Mouse (Mus musculus) heart, embryonic 11.5 days (tissue): Measurements from ENCODE around the gene Nfkbie. TPM values are rescaled to one million over a fixed set of nuclear protein-coding genes. Genes with fewer than 3 reads are reported as not detected.

Experiments
- ATAC-seq: fragments of 200-750 bp; cut with Nextera tagmentation; replicated peaks from 2 replicates; pipeline ENCODE4 v1.8.0; 2017; ENCODE audit warnings: moderate library complexity; ENCODE audit not compliant: insufficient number of reproducible peaks, low FRiP score, low TSS enrichment
- H3K27ac ChIP-seq: fragments of 300-500 bp; sonication (generic); 2 replicates; pipeline ENCODE4 v1.5.1; 2014; ENCODE audit warnings: mild to moderate bottlenecking, low read depth, low read length
- H3K27me3 ChIP-seq: fragments of 300-500 bp; sonication (generic); 2 replicates; pipeline ENCODE4 v1.6.1; 2014; ENCODE audit warnings: mild to moderate bottlenecking, low read length, mixed read lengths; ENCODE audit not compliant: control insufficient read depth, insufficient read depth
- H3K36me3 ChIP-seq: fragments of 300-500 bp; sonication (generic); 2 replicates; pipeline ENCODE4 v1.6.1; 2014; ENCODE audit warnings: mild to moderate bottlenecking, low read length, moderate library complexity, mixed read lengths; ENCODE audit not compliant: control insufficient read depth, insufficient read depth
- H3K4me1 ChIP-seq: fragments of 300-500 bp; sonication (generic); 2 replicates; pipeline ENCODE4 v1.6.1; 2014; ENCODE audit warnings: low read length; ENCODE audit not compliant: control insufficient read depth, insufficient read depth
- H3K4me2 ChIP-seq: fragments of 300-500 bp; sonication (generic); 2 replicates; pipeline ENCODE4 v1.6.1; 2014; ENCODE audit warnings: mild to moderate bottlenecking, moderate library complexity
- H3K4me3 ChIP-seq: fragments of 300-500 bp; sonication (generic); 2 replicates; pipeline ENCODE4 v1.5.1; 2014; ENCODE audit warnings: low read depth, low read length
- H3K9ac ChIP-seq: fragments of 300-500 bp; sonication (generic); 2 replicates; pipeline ENCODE4 v1.6.1; 2014; ENCODE audit warnings: mild to moderate bottlenecking, low read depth, low read length, moderate library complexity
- H3K9me3 ChIP-seq: fragments of 300-500 bp; sonication (generic); replicated peaks from 2 replicates; pipeline ENCODE4 v1.6.1; 2016; ENCODE audit warnings: low read length; ENCODE audit not compliant: control insufficient read depth
- WGBS: fragments of 180-500 bp; shearing (Covaris S2); extraction: QIAGEN DNeasy Blood & Tissue Kit; methylation state at CpG from one replicate; pipeline ENCODE4 v1.1.7; 2014; ENCODE audit not compliant: insufficient replicate concordance; 5-methylcytosine and 5-hydroxymethylcytosine counted together
- polyA plus RNA-seq: library from polyadenylated mRNA; unstranded; fragments of >200 nt; fragmentation: Nextera tagmentation; extraction: Ambion mirVana; gene quantifications from 2 replicates; pipeline ENCODE4 v1.2.1, GENCODE M21; 2014

Gene Nfkbie
- polyA plus RNA-seq, 1 experiment from 2014 or later, result 2.4 TPM

DNA sequence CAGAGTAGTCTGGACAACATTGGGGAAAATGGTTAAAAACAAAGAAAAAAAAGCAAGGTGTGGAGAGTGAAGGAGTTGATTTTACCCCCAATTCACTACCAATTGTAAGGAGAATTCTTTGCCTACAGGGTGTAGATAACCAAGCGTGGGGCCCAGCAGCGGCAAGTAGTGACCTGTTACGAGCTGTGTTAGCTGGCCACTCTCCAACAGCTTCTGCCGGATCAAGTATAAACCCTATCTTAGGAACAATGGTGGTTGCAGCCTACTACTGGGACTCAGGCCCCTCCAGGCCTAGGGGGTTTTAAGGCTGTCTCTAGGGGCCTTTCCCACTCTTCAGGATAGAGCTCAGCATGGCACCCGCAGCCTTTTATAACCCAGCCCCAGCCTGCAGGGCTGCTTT, 22.7 kb downstream of the Nfkbie start:
- Histone ChIP-seq H3K27ac (peak overlapping the region; percentile 12; the same call in 1 of the 2 replicates), H3K36me3 (no peaks in the 10 kb centered on the region), H3K4me2 (no peak overlapping the region), H3K4me3 (no peak overlapping the region), H3K4me1 (peaks cover 22% of the 10 kb centered on the region), H3K9ac (no peak overlapping the region), H3K27me3 (no peaks in the 10 kb centered on the region), H3K9me3 (no peaks in the 10 kb centered on the region)
- ATAC-seq, result no peak
- WGBS, result 29% methylated on average over 5 of the region's 5 CpGs

DNA sequence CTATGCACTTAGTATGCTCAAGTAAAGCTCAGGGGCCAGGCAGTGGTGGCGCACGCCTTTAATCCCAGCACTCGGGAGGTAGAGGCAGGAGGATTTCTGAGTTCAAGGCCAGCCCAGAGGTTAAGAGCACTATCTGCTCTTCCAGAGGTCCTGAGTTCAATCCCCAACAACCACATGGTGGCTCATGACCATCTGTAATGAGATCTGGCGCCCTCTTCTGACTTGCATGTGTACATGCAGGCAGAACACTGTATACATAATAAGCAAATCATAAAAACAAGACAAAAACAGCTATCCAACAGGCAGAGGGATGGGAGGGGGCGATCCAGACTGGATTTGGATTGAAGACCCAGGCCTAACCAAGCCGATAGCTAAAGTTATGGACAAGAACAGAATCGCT, 23.3 kb downstream of the Nfkbie start:
- Histone ChIP-seq H3K4me1 (peaks cover 27% of the 10 kb centered on the region), H3K9ac (no peak overlapping the region), H3K4me3 (no peak overlapping the region), H3K27me3 (no peaks in the 10 kb centered on the region), H3K4me2 (no peak overlapping the region), H3K27ac (no peak overlapping the region), H3K36me3 (no peaks in the 10 kb centered on the region), H3K9me3 (no peaks in the 10 kb centered on the region)
- 74% methylated on average over 7 of the region's 7 CpGs for WGBS
- ATAC-seq, result no peak

DNA sequence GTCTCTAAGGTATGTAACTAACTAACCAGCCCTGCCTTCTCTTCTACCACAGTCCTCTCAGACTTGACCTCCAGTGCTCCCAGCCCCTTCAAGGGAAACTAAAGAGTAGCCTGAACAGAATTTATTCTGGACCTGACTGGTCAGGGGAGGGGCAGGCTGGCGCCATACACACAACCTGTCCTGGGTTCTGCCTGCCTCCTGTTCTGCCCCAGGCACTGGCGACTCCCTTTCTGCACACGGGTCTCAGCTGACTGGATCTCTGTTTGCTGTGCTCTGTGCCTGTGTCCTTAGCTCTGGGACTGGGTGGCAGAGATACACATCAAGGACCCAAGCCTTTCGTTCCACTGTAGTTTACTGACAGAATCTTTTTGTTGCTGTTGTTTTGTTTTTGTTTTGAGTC, 24.1 kb downstream of the Nfkbie start:
- no peaks in the 10 kb centered on the region for H3K36me3 ChIP-seq
- H3K9me3 ChIP-seq, result no peaks in the 10 kb centered on the region
- no peak overlapping the region for H3K4me3 ChIP-seq
- ATAC-seq, result no peak
- WGBS, result 87% methylated on average over 4 of the region's 4 CpGs
- H3K9ac ChIP-seq, result no peak overlapping the region
- H3K27me3 ChIP-seq, result no peaks in the 10 kb centered on the region
- peaks cover 29% of the 10 kb centered on the region for H3K4me1 ChIP-seq
- no peak overlapping the region for H3K4me2 ChIP-seq
- no peak overlapping the region for H3K27ac ChIP-seq

DNA sequence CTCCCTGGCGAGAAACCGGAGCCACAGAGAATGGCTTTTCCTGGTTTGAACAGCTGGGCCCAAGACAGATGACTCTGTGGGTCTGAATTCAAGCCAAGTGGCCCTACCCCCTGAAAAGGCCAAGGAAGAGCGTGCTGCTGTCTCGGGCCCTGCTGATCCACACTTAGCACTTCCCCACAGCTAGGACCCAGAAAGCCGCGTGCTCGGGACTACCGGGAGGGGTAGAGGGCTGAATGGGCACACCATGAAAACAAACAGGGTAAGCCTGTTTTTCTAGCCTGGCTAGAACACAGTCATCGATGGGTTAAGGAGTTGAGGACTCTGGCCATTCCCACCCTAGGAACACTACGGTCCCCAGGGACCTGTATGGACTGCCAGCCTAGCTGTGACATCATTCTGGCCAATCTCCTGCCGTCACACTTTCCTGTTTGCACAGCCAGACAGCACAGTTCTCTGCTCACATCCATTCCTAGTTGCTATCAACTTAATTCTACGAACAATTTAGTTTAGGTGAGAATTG, 25.5 kb downstream of the Nfkbie start:
- H3K4me1 ChIP-seq, result peaks cover 39% of the 10 kb centered on the region
- no peak for ATAC-seq
- 41% methylated on average over 12 of the region's 12 CpGs for WGBS
- H3K9me3 ChIP-seq, result no peaks in the 10 kb centered on the region
- H3K9ac ChIP-seq, result peak overlapping the region; percentile 34
- no peaks in the 10 kb centered on the region for H3K27me3 ChIP-seq
- H3K4me2 ChIP-seq, result no peak overlapping the region
- no peak overlapping the region for H3K4me3 ChIP-seq
- H3K36me3 ChIP-seq, result no peaks in the 10 kb centered on the region
- H3K27ac ChIP-seq, result peak overlapping the region; percentile 17; the same call in 1 of the 2 replicates

DNA sequence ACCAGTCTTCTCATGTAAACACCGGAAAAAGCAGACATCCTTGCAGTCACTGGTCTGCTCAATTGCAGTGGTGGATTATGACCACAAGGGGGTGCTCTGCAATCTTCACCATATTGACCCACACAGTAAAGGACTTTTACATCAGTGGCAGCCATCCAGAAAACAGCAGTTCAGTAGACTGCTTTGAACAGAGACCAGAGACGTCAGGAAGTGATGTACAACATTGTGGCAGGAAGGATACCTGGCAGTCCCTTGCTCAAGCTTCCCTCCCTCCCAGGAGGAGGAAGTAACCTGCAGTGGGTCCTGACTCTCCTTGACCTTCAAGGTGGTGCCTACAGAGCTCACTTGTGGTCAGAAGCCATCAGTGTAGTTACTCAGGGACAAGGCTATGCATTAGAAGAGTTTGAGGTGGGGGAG, 26.1 kb downstream of the Nfkbie start:
- no peaks in the 10 kb centered on the region for H3K9me3 ChIP-seq
- no peak overlapping the region for H3K9ac ChIP-seq
- H3K4me1 ChIP-seq, result peaks cover 42% of the 10 kb centered on the region
- H3K27ac ChIP-seq, result no peak overlapping the region
- ATAC-seq, result no peak
- H3K4me3 ChIP-seq, result no peak overlapping the region
- no peaks in the 10 kb centered on the region for H3K27me3 ChIP-seq
- no peak overlapping the region for H3K4me2 ChIP-seq
- WGBS, result 18% methylated on average over 2 of the region's 2 CpGs
- no peaks in the 10 kb centered on the region for H3K36me3 ChIP-seq

DNA sequence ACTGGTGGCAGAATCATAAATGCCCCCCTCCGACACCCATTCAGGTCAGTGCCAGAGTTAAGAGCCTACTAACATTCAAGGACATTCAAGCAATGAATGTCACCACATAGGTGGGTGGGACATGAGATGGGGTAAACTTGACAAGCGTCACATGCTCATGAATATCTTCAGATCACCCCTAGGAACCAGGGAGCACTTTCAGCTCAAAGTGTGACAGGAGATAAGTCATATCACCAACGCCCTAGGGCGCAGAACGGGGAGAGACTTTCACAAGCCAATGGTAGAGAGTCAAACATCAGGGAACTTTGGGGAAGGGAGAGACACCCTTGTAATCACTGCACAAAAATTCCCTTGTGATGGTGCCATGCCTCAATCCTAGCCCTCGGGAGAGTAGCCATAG, 26.7 kb downstream of the Nfkbie start:
- Histone ChIP-seq H3K4me1 (peaks cover 42% of the 10 kb centered on the region), H3K4me3 (no peak overlapping the region), H3K9ac (no peak overlapping the region), H3K27ac (no peak overlapping the region), H3K36me3 (0 out of 2 replicates have a peak, but pooled peaks cover 2% of the 10 kb centered on the region), H3K9me3 (no peaks in the 10 kb centered on the region), H3K27me3 (no peaks in the 10 kb centered on the region), H3K4me2 (no peak overlapping the region)
- no peak for ATAC-seq
- 74% methylated on average over 6 of the region's 6 CpGs for WGBS

DNA sequence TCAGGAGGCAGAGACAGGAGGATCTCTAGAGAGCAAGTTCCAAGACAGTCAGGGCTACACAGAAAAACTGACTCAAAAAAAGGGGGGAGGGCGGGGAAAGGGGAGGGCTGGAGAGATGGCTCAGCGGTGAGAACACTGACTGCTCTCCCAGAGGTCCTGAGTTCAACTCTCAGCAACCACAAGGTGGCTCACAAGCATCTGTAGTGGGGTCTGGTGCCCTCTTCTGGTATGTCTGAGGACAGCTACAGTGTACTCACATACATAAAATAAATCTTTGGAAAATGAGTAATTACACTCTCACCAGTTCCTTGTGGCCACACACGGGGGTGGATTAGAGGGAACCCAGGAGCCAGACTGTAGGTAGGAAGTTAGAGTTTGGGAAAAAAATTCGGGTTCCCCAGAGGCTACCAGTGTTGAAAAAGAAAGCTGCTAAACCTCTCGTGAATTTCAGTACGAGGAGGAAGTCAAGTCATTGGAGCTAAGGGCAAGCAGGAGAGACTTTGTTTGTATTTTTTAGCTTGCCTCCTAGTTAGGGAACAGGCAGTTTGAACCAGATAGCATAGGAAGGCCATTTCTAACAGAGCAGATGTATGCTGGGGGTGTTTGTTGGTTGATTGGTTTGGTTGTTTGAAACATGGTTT, 27.3 kb downstream of the Nfkbie start:
- no peak overlapping the region for H3K4me3 ChIP-seq
- H3K27ac ChIP-seq, result no peak overlapping the region
- H3K4me1 ChIP-seq, result peaks cover 42% of the 10 kb centered on the region
- WGBS, result 69% methylated on average over 6 of the region's 6 CpGs
- H3K9me3 ChIP-seq, result no peaks in the 10 kb centered on the region
- no peak for ATAC-seq
- 0 out of 2 replicates have a peak, but pooled peaks cover 2% of the 10 kb centered on the region for H3K36me3 ChIP-seq
- H3K27me3 ChIP-seq, result no peaks in the 10 kb centered on the region
- H3K4me2 ChIP-seq, result no peak overlapping the region
- no peak overlapping the region for H3K9ac ChIP-seq

DNA sequence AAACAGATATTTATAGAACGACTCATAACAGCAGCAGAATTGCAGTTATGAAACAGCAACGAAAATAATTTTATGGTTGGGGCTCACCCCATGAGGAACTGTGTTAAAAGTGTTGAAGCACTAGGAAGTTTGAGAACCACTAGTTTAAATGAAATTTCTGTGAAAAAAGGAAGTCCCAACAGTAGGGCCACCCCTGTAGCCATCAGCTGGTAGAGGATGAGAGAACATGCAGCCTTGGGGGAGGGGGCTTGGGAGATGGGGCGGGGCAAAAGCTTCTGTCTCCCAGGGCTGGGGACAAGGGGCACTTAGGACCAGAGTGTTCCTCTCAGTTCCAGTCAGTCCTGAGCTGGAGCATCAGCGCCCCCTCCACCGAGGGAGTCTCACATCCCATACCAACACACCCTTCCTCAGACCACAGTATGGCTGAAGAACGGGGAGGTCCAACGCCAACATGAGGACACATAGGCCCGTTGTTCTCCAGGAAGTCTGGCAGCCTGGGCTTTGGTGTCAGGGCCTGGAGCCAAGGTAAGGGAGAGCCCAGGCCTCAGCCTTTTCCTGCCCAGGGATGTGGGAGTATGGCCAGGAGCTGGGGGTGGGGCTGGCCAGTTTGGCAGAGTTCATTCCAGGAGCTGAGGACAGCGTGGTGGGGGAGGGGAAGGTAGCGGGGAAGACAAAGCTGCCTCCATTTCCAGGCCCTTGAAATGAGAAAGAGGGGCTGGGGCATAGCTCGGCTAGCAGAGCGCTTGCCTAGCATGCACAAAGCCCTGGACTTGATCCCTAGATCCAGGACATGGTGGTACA, 28.8 kb downstream of the Nfkbie start:
- H3K27me3 ChIP-seq, result no peaks in the 10 kb centered on the region
- H3K9ac ChIP-seq, result peak overlapping the region; percentile 60
- no peak overlapping the region for H3K4me3 ChIP-seq
- H3K4me1 ChIP-seq, result peaks cover 38% of the 10 kb centered on the region
- H3K9me3 ChIP-seq, result no peaks in the 10 kb centered on the region
- 29% methylated on average over 12 of the region's 12 CpGs for WGBS
- peak; percentile 49 for ATAC-seq
- 0 out of 2 replicates have a peak, but pooled peaks cover 5% of the 10 kb centered on the region for H3K36me3 ChIP-seq
- peak overlapping the region; percentile 45 for H3K4me2 ChIP-seq
- peak overlapping the region; percentile 91 for H3K27ac ChIP-seq
